Mouse (Mus musculus) brown adipose tissue, adult 24 weeks (tissue): ENCODE measurements around the gene Anapc15-ps. TPM values are rescaled to one million over a fixed set of nuclear protein-coding genes. Genes with fewer than 3 reads are reported as not detected.

Experiments
- H3K27ac ChIP-seq: fragments of 200-500 bp; replicated peaks from 2 replicates; pipeline ENCODE4 v1.5.1; 2012; ENCODE audit warnings: low read depth, mild to moderate bottlenecking, low read length
- H3K4me1 ChIP-seq: fragments of 200-500 bp; 2 replicates; pipeline ENCODE4 v1.6.1; 2012; ENCODE audit warnings: low read length, mixed read lengths; ENCODE audit not compliant: control insufficient read depth, insufficient read depth, insufficient read length
- H3K4me3 ChIP-seq: fragments of 200-500 bp; 2 replicates; pipeline ENCODE4 v1.5.1; 2012; ENCODE audit warnings: low read depth, mild to moderate bottlenecking, low read length, moderate library complexity; ENCODE audit not compliant: insufficient read depth
- polyA plus RNA-seq: library from polyadenylated mRNA; stranded (reverse); fragments of >200 nt; gene quantifications from 2 replicates; pipeline ENCODE4 v1.2.4, GENCODE M21; 2012; ENCODE audit not compliant: missing spikeins, insufficient read depth, insufficient read length

The Anapc15-ps gene
- polyA plus RNA-seq, 1 experiment, result not detected

- Histone ChIP-seq H3K4me3 (no peak overlapping the region), H3K27ac (no peak overlapping the region), H3K4me1 (peaks cover 6% of the 10 kb centered on the region)
Measured at GRCm38 (mm10) chr10:95682964-95683363, 9.7 kb upstream of the Anapc15-ps start.

- no peak overlapping the region for H3K27ac ChIP-seq
Measured at GRCm38 (mm10) chr10:95682091-95682740, 9.0 kb upstream of the Anapc15-ps start.

GRCm38 (mm10) chr10:95681481-95681880, 8.2 kb upstream of the Anapc15-ps start:
- Histone ChIP-seq H3K27ac (no peak overlapping the region), H3K4me1 (peaks cover 6% of the 10 kb centered on the region), H3K4me3 (no peak overlapping the region)

More at GRCm38 (mm10) chr10:95682091-95682740, 9.0 kb upstream of the Anapc15-ps start:
- no peak overlapping the region for H3K4me3 ChIP-seq
- peaks cover 6% of the 10 kb centered on the region for H3K4me1 ChIP-seq

- Histone ChIP-seq H3K27ac (peak overlapping the region; percentile 49; the same call in 1 of the 2 replicates), H3K4me3 (0 out of 2 replicates have a peak overlapping the region, but pooled peaks have one; percentile 6), H3K4me1 (peaks cover 7% of the 10 kb centered on the region)
Measured at GRCm38 (mm10) chr10:95681058-95681440, 7.8 kb upstream of the Anapc15-ps start.

- H3K4me3 ChIP-seq, result 0 out of 2 replicates have a peak overlapping the region, but pooled peaks have one; percentile 6
Measured at GRCm38 (mm10) chr10:95680153-95681057, 7.2 kb upstream of the Anapc15-ps start.

GRCm38 (mm10) chr10:95679131-95679530, 5.9 kb upstream of the Anapc15-ps start:
- Histone ChIP-seq H3K27ac (no peak overlapping the region), H3K4me3 (no peak overlapping the region), H3K4me1 (peaks cover 7% of the 10 kb centered on the region)

More at GRCm38 (mm10) chr10:95680153-95681057, 7.2 kb upstream of the Anapc15-ps start:
- H3K4me1 ChIP-seq, result peaks cover 7% of the 10 kb centered on the region
- H3K27ac ChIP-seq, result peak overlapping the region; percentile 49

- H3K4me3 ChIP-seq, result no peak overlapping the region
- no peak overlapping the region for H3K27ac ChIP-seq
- H3K4me1 ChIP-seq, result peaks cover 7% of the 10 kb centered on the region
Measured at GRCm38 (mm10) chr10:95678661-95679060, 5.4 kb upstream of the Anapc15-ps start.

- H3K27ac ChIP-seq, result peak overlapping the region; percentile 75
- H3K4me3 ChIP-seq, result peak overlapping the region; percentile 32
- H3K4me1 ChIP-seq, result peaks cover 7% of the 10 kb centered on the region
Measured at GRCm38 (mm10) chr10:95678241-95678640, 5.0 kb upstream of the Anapc15-ps start.

- H3K27ac ChIP-seq, result peak overlapping the region; percentile 75
- H3K4me3 ChIP-seq, result peak overlapping the region; percentile 32
- H3K4me1 ChIP-seq, result peaks cover 7% of the 10 kb centered on the region
Measured at GRCm38 (mm10) chr10:95677356-95678109, 4.3 kb upstream of the Anapc15-ps start.

GRCm38 (mm10) chr10:95676991-95677355, 3.7 kb upstream of the Anapc15-ps start:
- Histone ChIP-seq H3K4me1 (peaks cover 7% of the 10 kb centered on the region), H3K4me3 (peak overlapping the region; percentile 16; the same call in 1 of the 2 replicates), H3K27ac (peak overlapping the region; percentile 61)

- no peak overlapping the region for H3K4me3 ChIP-seq
- no peak overlapping the region for H3K27ac ChIP-seq
- peaks cover 7% of the 10 kb centered on the region for H3K4me1 ChIP-seq
Measured at GRCm38 (mm10) chr10:95676387-95676786, 3.1 kb upstream of the Anapc15-ps start.

GRCm38 (mm10) chr10:95670781-95671780, 2.2 kb downstream of the Anapc15-ps start:
- Histone ChIP-seq H3K27ac (peak overlapping the region; percentile 63; the same call in 1 of the 2 replicates), H3K4me3 (no peak overlapping the region), H3K4me1 (peaks cover 5% of the 10 kb centered on the region; the same call in 1 of the 2 replicates)

- Histone ChIP-seq H3K4me3 (no peak overlapping the region), H3K27ac (no peak overlapping the region), H3K4me1 (peaks cover 5% of the 10 kb centered on the region; the same call in 1 of the 2 replicates)
Measured at GRCm38 (mm10) chr10:95669872-95670271, 3.4 kb downstream of the Anapc15-ps start.

- Histone ChIP-seq H3K4me3 (no peak overlapping the region), H3K27ac (no peak overlapping the region), H3K4me1 (peaks cover 5% of the 10 kb centered on the region; the same call in 1 of the 2 replicates)
Measured at GRCm38 (mm10) chr10:95669034-95669433, 4.2 kb downstream of the Anapc15-ps start.
